In the genomic region with DNA sequence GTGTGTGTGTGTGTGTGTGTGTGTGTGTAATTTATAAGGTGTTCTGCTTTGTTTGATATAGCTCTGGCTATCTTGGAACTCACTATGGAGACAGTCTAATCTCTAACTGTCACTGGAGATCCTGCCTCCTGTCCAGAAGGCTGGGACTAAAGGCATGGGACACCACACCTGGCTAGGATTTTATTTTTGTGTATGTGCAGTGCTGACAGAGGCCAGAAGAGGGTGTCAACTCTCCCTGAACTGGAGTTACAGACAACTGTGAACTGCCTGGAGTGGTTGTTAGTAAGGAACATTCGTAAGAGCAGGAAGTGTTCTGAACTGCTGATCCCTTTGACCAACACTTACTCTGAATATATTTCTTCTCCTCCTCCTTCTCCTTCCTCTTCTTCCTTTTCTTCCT, we compare ENCODE assay signal across 15 mouse cellular contexts. TPM values are rescaled to one million over a fixed set of nuclear protein-coding genes. Genes with fewer than 3 reads are reported as not detected.
A peak's percentile ranks its signal among the peaks of the same experiment; 100 is the strongest.
DNase-seq lines count a peak whose midpoint lies in the region; ATAC-seq and TF ChIP-seq lines count a peak whose summit lies in the region.
"Had no signal": no experiment of that assay in that cellular context is flagged by ENCODE, and none has a peak within 500 bp of the region (broad histone marks: within the 10 kb centered on the region; RNA-seq: fewer than 3 reads in every experiment).

No protein-coding gene starts in this region.

- no peak overlapping the region for H3K27ac ChIP-seq in lung, embryonic 14.5 days (ENCODE audit: low read depth)

- H3K36me3 ChIP-seq in lung, embryonic 14.5 days (ENCODE audit: insufficient read depth), result no peaks in the 10 kb centered on the region

- peaks cover 93% of the 10 kb centered on the region for H3K27me3 ChIP-seq in lung, embryonic 14.5 days (ENCODE audit: insufficient read depth, low read length)

- no peak overlapping the region for H3K4me3 ChIP-seq in lung, embryonic 14.5 days (ENCODE audit: low read depth, low read length)

- peak; percentile 36 for DNase-seq in CD4-positive, CD25-positive, alpha-beta regulatory T cell, adult 2 months (ENCODE audit: low read depth, low spot score)
- DNase-seq in lung, embryonic 14.5 days, result peak; percentile 49
- no peak for DNase-seq in lung, postnatal 25 days (ENCODE audit: low spot score)
- DNase-seq in R1 (ENCODE audit: low read depth, low spot score), result peak; percentile 88
- DNase-seq in left cerebral cortex, adult 9 months (ENCODE audit: low spot score in 2 of 2), result no peak
- DNase-seq in gastrocnemius, postnatal 25 days, result no peak
- DNase-seq: heart, adult 18-20 months; left cerebral cortex, postnatal 4 days had no signal

- no peaks in the 10 kb centered on the region; the same call in 1 of the 2 replicates for H3K4me1 ChIP-seq in lung, embryonic 14.5 days (ENCODE audit: insufficient read depth)

- TF ChIP-seq CTCF in lung, embryonic 14.5 days (IDR thresholded peaks at IDR 0.05; ENCODE audit: low read depth), result peak; percentile 40; the same call in 1 of the 2 replicates

- H3K4me2 ChIP-seq in lung, embryonic 14.5 days, result no peak overlapping the region

- H3K9me3 ChIP-seq in lung, embryonic 14.5 days (ENCODE audit: low read depth, low read length), result no peaks in the 10 kb centered on the region; the same call in 1 of the 2 replicates

- 10% methylated on average over 1 of the region's 1 CpGs for WGBS in lung, embryonic 14.5 days

- ATAC-seq in CD4-positive, CD25-positive, alpha-beta regulatory T cell, adult 4 months, result no peak
- no peak for ATAC-seq in lung, embryonic 14.5 days (ENCODE audit: insufficient read depth)
- peak; percentile 38; the same call in 1 of the 2 replicates for ATAC-seq in megakaryocyte progenitor cell, adult 5-6 weeks (replicated peaks; ENCODE audit: poor library complexity)
- ATAC-seq: forebrain, embryonic 14.5 days had no signal

- H3K9ac ChIP-seq in lung, embryonic 14.5 days, result no peak overlapping the region

RNA-seq across cellular contexts. Expression of gene BC107364, which starts 49.1 kb away (rescaled TPM):
- polyA plus RNA-seq in CD4-positive, CD25-positive, alpha-beta regulatory T cell, adult 4 months (2017; shearing (Covaris generic)), result not detected
- polyA plus RNA-seq in lung, embryonic 14.5 days (2014; fragmentation: Nextera tagmentation; extraction: Ambion mirVana), result not detected in 2 replicates
- not detected in 2 replicates for total RNA-seq in megakaryocyte progenitor cell, adult 5-6 weeks (2015)
- total RNA-seq in megakaryocyte progenitor cell, adult 5-6 weeks (2017), result not detected in 2 replicates
- not detected for total RNA-seq in gastrocnemius, postnatal 25 days (2021)
- total RNA-seq: heart, adult 18-20 months; hematopoietic stem cell, adult 5-6 weeks; left cerebral cortex, postnatal 4 days had no signal
- polyA plus RNA-seq: cortical plate, adult 2 months; forebrain, embryonic 14.5 days; neural tube, embryonic 11.5 days; stomach, embryonic 14.5 days had no signal

Comparison
In these comparisons a context has a peak if more than half of its experiments do, and no peak if none do; other contexts are left out.
1. DNase-seq: peak in CD4-positive, CD25-positive, alpha-beta regulatory T cell, adult 2 months (single experiment), lung, embryonic 14.5 days (single experiment) and R1 (single experiment); none in lung, postnatal 25 days (single experiment), left cerebral cortex, adult 9 months (0 of 2) and gastrocnemius, postnatal 25 days (single experiment).